Mouse (Mus musculus) thymus, postnatal 25 days (tissue): ENCODE results near the gene Zfp423.

ENCODE experiments used
- DNase-seq: peaks from one replicate; pipeline ENCODE4 v3.0.0; 2022

Gene Zfp423

GRCm38 (mm10) chr8:87689192-87689591 lies 270.2 kb downstream of the Zfp423 start:
- DNase-seq: no peak

- no peak for DNase-seq
Observed at GRCm38 (mm10) chr8:87688348-87688747, 271.0 kb downstream of the Zfp423 start.

GRCm38 (mm10) chr8:87686986-87687698 lies 272.3 kb downstream of the Zfp423 start:
- no peak for DNase-seq

- DNase-seq: no peak
Observed at GRCm38 (mm10) chr8:87686026-87686425, 273.4 kb downstream of the Zfp423 start.

- no peak for DNase-seq
Observed at GRCm38 (mm10) chr8:87685392-87685791, 274.0 kb downstream of the Zfp423 start.

- no peak for DNase-seq
Observed at GRCm38 (mm10) chr8:87682066-87682465, 277.3 kb downstream of the Zfp423 start.

- no peak for DNase-seq
Observed at GRCm38 (mm10) chr8:87680034-87680433, 279.4 kb downstream of the Zfp423 start.

GRCm38 (mm10) chr8:87679431-87680003 lies 279.9 kb downstream of the Zfp423 start:
- DNase-seq: no peak

GRCm38 (mm10) chr8:87675411-87675810 lies 284.0 kb downstream of the Zfp423 start:
- DNase-seq: no peak

GRCm38 (mm10) chr8:87674157-87674556 lies 285.2 kb downstream of the Zfp423 start:
- no peak for DNase-seq

- DNase-seq: no peak
Observed at GRCm38 (mm10) chr8:87672214-87672613, 287.2 kb downstream of the Zfp423 start.

- DNase-seq: no peak
Observed at GRCm38 (mm10) chr8:87671209-87671970, 288.0 kb downstream of the Zfp423 start.

- DNase-seq: no peak
Observed at GRCm38 (mm10) chr8:87670232-87670631, 289.2 kb downstream of the Zfp423 start.

- DNase-seq: no peak
Observed at GRCm38 (mm10) chr8:87668736-87669135, 290.7 kb downstream of the Zfp423 start.

GRCm38 (mm10) chr8:87667914-87668643 lies 291.3 kb downstream of the Zfp423 start:
- no peak for DNase-seq

- DNase-seq: no peak
Observed at GRCm38 (mm10) chr8:87667297-87667696, 292.1 kb downstream of the Zfp423 start.

GRCm38 (mm10) chr8:87665337-87665736 lies 294.1 kb downstream of the Zfp423 start:
- DNase-seq: no peak

GRCm38 (mm10) chr8:87664217-87664509 lies 295.2 kb downstream of the Zfp423 start:
- DNase-seq: no peak

GRCm38 (mm10) chr8:87663349-87664216 lies 295.8 kb downstream of the Zfp423 start:
- peak; percentile 45 for DNase-seq

GRCm38 (mm10) chr8:87662811-87663341 lies 296.5 kb downstream of the Zfp423 start:
- DNase-seq: peak; percentile 6

- no peak for DNase-seq
Observed at GRCm38 (mm10) chr8:87662307-87662771, 297.1 kb downstream of the Zfp423 start.
